Mouse (Mus musculus): ENCODE measurements around the gene Angptl1. TPM values are rescaled to one million over a fixed set of nuclear protein-coding genes. Genes with fewer than 3 reads are reported as not detected.

Gene Angptl1
- 1.7 and 2.2 TPM in 2 replicates for polyA plus RNA-seq (2016; fragmentation: Nextera tagmentation; extraction: Ambion mirVana)

GRCm38 (mm10) chr1:156838177-156838576 lies at the start of gene Angptl1:
TSS of gene Angptl1 (plus strand) at chr1:156838562.
- Histone ChIP-seq H3K27ac (peak within 1 kb of the TSS; percentile 79), H3K9me3 (no peaks in the 10 kb centered on the region), H3K4me3 (peak within 1 kb of the TSS; percentile 34), H3K4me1 (peaks cover 36% of the 10 kb centered on the region), H3K36me3 (replicated peaks) (no peaks in the 10 kb centered on the region), H3K27me3 (ENCODE audit: poor library complexity, severe bottlenecking) (no peaks in the 10 kb centered on the region)
- WGBS, result 45% methylated on average over 4 of the region's 4 CpGs
- no peak for DNase-seq (ENCODE audit: extremely low spot score, low spot score)

GRCm38 (mm10) chr1:156789844-156790490 lies 48.4 kb upstream of the Angptl1 start:
- peak overlapping the region; percentile 81 for H3K27ac ChIP-seq
- 8% methylated on average over 5 of the region's 5 CpGs for WGBS
- H3K36me3 ChIP-seq (replicated peaks), result no peaks in the 10 kb centered on the region
- H3K4me3 ChIP-seq, result no peak overlapping the region
- peaks cover 36% of the 10 kb centered on the region for H3K27me3 ChIP-seq (ENCODE audit: poor library complexity, severe bottlenecking)
- H3K9me3 ChIP-seq, result no peaks in the 10 kb centered on the region
- DNase-seq (ENCODE audit: extremely low spot score, low spot score), result no peak
- peaks cover 36% of the 10 kb centered on the region for H3K4me1 ChIP-seq

- DNase-seq (ENCODE audit: extremely low spot score, low spot score), result no peak
- peaks cover 4% of the 10 kb centered on the region; the same call in 1 of the 2 replicates for H3K27me3 ChIP-seq (ENCODE audit: poor library complexity, severe bottlenecking)
- H3K4me1 ChIP-seq, result peaks cover 12% of the 10 kb centered on the region
- H3K27ac ChIP-seq, result no peak overlapping the region
- no peaks in the 10 kb centered on the region for H3K9me3 ChIP-seq
- WGBS, result 74% methylated on average over 9 of the region's 9 CpGs
- no peak overlapping the region for H3K4me3 ChIP-seq
- H3K36me3 ChIP-seq (replicated peaks), result no peaks in the 10 kb centered on the region
These were observed 42.1 kb upstream of the Angptl1 start for GRCm38 (mm10) chr1:156796251-156796650.

GRCm38 (mm10) chr1:156801276-156801675 lies 37.1 kb upstream of the Angptl1 start:
- Histone ChIP-seq H3K27ac (no peak overlapping the region), H3K36me3 (replicated peaks) (peaks cover 4% of the 10 kb centered on the region; the same call in 1 of the 2 replicates), H3K9me3 (no peaks in the 10 kb centered on the region), H3K4me3 (no peak overlapping the region), H3K4me1 (peaks cover 5% of the 10 kb centered on the region; the same call in 1 of the 2 replicates), H3K27me3 (ENCODE audit: poor library complexity, severe bottlenecking) (no peaks in the 10 kb centered on the region)
- DNase-seq (ENCODE audit: extremely low spot score, low spot score), result no peak
- WGBS, result 71% methylated on average over 6 of the region's 6 CpGs

GRCm38 (mm10) chr1:156808332-156808731 lies 30.0 kb upstream of the Angptl1 start:
- no peak overlapping the region for H3K4me3 ChIP-seq
- H3K9me3 ChIP-seq, result no peaks in the 10 kb centered on the region
- no peaks in the 10 kb centered on the region for H3K27me3 ChIP-seq (ENCODE audit: poor library complexity, severe bottlenecking)
- H3K36me3 ChIP-seq (replicated peaks), result peaks cover 25% of the 10 kb centered on the region
- no peak overlapping the region; the same call in 1 of the 2 replicates for H3K27ac ChIP-seq
- WGBS, result 77% methylated on average over 10 of the region's 10 CpGs
- H3K4me1 ChIP-seq, result no peaks in the 10 kb centered on the region
- DNase-seq (ENCODE audit: extremely low spot score, low spot score), result no peak

- H3K4me3 ChIP-seq, result no peak overlapping the region
- no peaks in the 10 kb centered on the region for H3K4me1 ChIP-seq
- H3K36me3 ChIP-seq (replicated peaks), result peaks cover 38% of the 10 kb centered on the region
- H3K9me3 ChIP-seq, result no peaks in the 10 kb centered on the region
- WGBS, result 93% methylated on average over 7 of the region's 7 CpGs
- H3K27ac ChIP-seq, result no peak overlapping the region
- no peaks in the 10 kb centered on the region for H3K27me3 ChIP-seq (ENCODE audit: poor library complexity, severe bottlenecking)
- DNase-seq (ENCODE audit: extremely low spot score, low spot score), result no peak
These were observed 26.4 kb upstream of the Angptl1 start for GRCm38 (mm10) chr1:156811928-156812327.

GRCm38 (mm10) chr1:156812716-156813115 lies 25.6 kb upstream of the Angptl1 start:
- Histone ChIP-seq H3K9me3 (no peaks in the 10 kb centered on the region), H3K27ac (no peak overlapping the region), H3K4me3 (no peak overlapping the region), H3K36me3 (replicated peaks) (peaks cover 46% of the 10 kb centered on the region), H3K4me1 (no peaks in the 10 kb centered on the region), H3K27me3 (ENCODE audit: poor library complexity, severe bottlenecking) (no peaks in the 10 kb centered on the region)
- no peak for DNase-seq (ENCODE audit: extremely low spot score, low spot score)
- 80% methylated on average over 8 of the region's 8 CpGs for WGBS

GRCm38 (mm10) chr1:156813485-156813884 lies 24.9 kb upstream of the Angptl1 start:
- WGBS, result 89% methylated on average over 6 of the region's 6 CpGs
- no peaks in the 10 kb centered on the region for H3K27me3 ChIP-seq (ENCODE audit: poor library complexity, severe bottlenecking)
- H3K36me3 ChIP-seq (replicated peaks), result peaks cover 50% of the 10 kb centered on the region
- no peaks in the 10 kb centered on the region for H3K9me3 ChIP-seq
- no peak for DNase-seq (ENCODE audit: extremely low spot score, low spot score)
- no peak overlapping the region for H3K4me3 ChIP-seq
- no peak overlapping the region for H3K27ac ChIP-seq
- no peaks in the 10 kb centered on the region for H3K4me1 ChIP-seq

GRCm38 (mm10) chr1:156819236-156819635 lies 19.1 kb upstream of the Angptl1 start:
- Histone ChIP-seq H3K4me3 (no peak overlapping the region), H3K9me3 (no peaks in the 10 kb centered on the region), H3K36me3 (replicated peaks) (peaks cover 67% of the 10 kb centered on the region), H3K27me3 (ENCODE audit: poor library complexity, severe bottlenecking) (no peaks in the 10 kb centered on the region), H3K4me1 (no peaks in the 10 kb centered on the region), H3K27ac (no peak overlapping the region)
- DNase-seq (ENCODE audit: extremely low spot score, low spot score), result no peak
- 96% methylated on average over 1 of the region's 1 CpGs for WGBS

GRCm38 (mm10) chr1:156838695-156839094 lies 333 bp downstream of the Angptl1 start:
- Histone ChIP-seq H3K27me3 (ENCODE audit: poor library complexity, severe bottlenecking) (no peaks in the 10 kb centered on the region), H3K4me1 (peaks cover 38% of the 10 kb centered on the region), H3K27ac (peak overlapping the region; percentile 79), H3K4me3 (peak overlapping the region; percentile 34), H3K36me3 (replicated peaks) (no peaks in the 10 kb centered on the region), H3K9me3 (no peaks in the 10 kb centered on the region)
- peak; percentile 63 for DNase-seq (ENCODE audit: extremely low spot score, low spot score)
- WGBS, result 18% methylated on average over 6 of the region's 6 CpGs

- Histone ChIP-seq H3K27me3 (ENCODE audit: poor library complexity, severe bottlenecking) (no peaks in the 10 kb centered on the region), H3K27ac (no peak overlapping the region), H3K4me3 (no peak overlapping the region), H3K9me3 (no peaks in the 10 kb centered on the region), H3K4me1 (peaks cover 38% of the 10 kb centered on the region), H3K36me3 (replicated peaks) (peaks cover 5% of the 10 kb centered on the region)
- WGBS, result 90% methylated on average over 11 of the region's 11 CpGs
- no peak for DNase-seq (ENCODE audit: extremely low spot score, low spot score)
These were observed 3.4 kb downstream of the Angptl1 start for GRCm38 (mm10) chr1:156841625-156842339.

GRCm38 (mm10) chr1:156847098-156847497 lies 8.7 kb downstream of the Angptl1 start:
- peaks cover 5% of the 10 kb centered on the region for H3K36me3 ChIP-seq (replicated peaks)
- peaks cover 4% of the 10 kb centered on the region; the same call in 1 of the 2 replicates for H3K4me1 ChIP-seq
- H3K9me3 ChIP-seq, result no peaks in the 10 kb centered on the region
- H3K4me3 ChIP-seq, result no peak overlapping the region
- 90% methylated on average over 4 of the region's 4 CpGs for WGBS
- no peak overlapping the region for H3K27ac ChIP-seq
- no peaks in the 10 kb centered on the region for H3K27me3 ChIP-seq (ENCODE audit: poor library complexity, severe bottlenecking)
- DNase-seq (ENCODE audit: extremely low spot score, low spot score), result no peak

GRCm38 (mm10) chr1:156852409-156852808 lies 14.0 kb downstream of the Angptl1 start:
- H3K36me3 ChIP-seq (replicated peaks), result peaks cover 9% of the 10 kb centered on the region; the same call in 1 of the 2 replicates
- 77% methylated on average over 9 of the region's 9 CpGs for WGBS
- no peak overlapping the region for H3K4me3 ChIP-seq
- no peak overlapping the region for H3K27ac ChIP-seq
- H3K27me3 ChIP-seq (ENCODE audit: poor library complexity, severe bottlenecking), result no peaks in the 10 kb centered on the region
- no peak for DNase-seq (ENCODE audit: extremely low spot score, low spot score)
- no peaks in the 10 kb centered on the region for H3K9me3 ChIP-seq
- peaks cover 6% of the 10 kb centered on the region for H3K4me1 ChIP-seq
